Mouse (Mus musculus): ENCODE results near the gene Mafb.

The Mafb gene

DNA sequence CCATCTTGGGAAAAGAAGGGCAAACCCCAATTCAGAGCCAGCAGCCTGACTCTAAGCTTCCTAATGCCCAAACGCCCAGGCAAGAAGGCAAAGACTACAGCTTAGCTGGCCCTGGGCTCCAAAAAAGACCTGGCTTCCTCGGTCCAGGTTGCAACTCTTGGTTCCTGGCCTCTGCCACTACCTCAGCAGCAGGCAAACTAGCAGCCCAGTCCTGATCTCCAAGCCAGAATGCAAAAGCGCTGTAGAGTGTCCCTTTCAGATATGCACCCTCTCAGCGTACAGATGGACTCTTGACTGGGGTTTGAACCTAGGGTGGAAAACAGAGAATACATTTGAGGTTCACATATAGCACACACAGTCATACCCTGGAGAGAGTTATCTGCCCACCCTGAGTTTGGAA lies 3.7 kb downstream of the Mafb start:
- DNase-seq (ENCODE audit: low spot score), result no peak

DNA sequence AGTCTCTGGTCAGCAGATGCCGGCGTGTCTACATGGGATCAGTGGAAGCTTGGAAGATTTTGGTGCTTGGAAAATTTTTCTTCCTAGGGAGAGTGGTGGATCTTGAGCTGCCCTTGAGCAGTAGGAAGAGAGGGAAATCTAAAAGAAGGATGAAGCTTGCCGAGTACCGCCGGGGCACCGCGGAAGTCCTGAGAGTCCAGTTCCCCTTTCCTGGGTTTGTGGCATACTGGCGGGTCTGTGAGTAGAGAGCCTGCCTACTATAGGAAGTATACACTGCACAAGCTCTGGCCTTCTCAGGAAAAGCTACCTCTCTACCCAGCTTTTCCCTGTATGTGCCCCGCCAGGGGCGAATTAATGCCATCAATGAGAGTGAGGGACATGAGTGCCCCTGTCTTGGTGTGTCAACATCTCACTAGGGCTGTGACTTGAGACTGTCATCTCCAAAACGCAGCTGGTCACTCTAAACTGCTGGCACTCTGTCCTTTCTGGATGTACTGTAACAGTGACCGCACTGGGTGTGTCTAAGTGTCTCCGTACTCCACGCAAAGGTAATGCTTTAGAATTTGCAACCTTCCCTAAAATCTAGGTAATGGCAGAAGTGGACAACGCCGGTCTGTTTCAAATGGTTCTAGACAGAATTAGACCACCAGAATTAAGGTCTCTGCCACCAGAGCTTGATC lies 5.3 kb downstream of the Mafb start:
- no peak for DNase-seq (ENCODE audit: low spot score)

DNA sequence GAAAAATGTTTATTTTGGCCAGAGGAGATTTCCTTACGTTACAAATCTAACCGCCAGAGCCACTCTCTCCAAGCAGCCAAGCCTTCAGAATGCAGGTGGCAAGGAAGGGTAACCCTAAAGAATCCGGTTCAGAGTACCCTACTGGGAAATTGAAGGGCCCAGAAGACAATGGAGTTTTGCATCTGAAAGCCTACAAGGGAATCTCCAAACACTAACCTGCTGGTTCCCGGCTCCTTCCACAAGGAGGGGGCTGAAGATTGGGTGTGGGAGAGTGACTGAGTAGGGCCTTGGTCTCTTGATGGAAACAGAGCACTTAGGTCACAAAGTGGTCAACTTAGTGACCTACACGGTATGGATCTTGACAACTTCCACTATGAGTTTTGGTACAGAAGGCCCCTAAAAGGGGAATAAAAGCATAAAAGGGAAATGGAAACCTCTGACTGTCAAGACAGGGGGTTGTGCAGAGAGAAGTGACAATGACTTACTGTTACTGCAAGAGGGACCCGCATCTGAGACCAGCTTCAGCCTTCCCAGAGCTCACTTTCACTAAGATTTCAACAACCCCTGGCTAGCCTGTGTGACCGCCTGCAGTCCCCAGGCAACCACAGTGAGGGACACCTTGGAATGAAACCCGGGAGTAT lies 6.5 kb downstream of the Mafb start:
- no peak for DNase-seq (ENCODE audit: low spot score)

DNA sequence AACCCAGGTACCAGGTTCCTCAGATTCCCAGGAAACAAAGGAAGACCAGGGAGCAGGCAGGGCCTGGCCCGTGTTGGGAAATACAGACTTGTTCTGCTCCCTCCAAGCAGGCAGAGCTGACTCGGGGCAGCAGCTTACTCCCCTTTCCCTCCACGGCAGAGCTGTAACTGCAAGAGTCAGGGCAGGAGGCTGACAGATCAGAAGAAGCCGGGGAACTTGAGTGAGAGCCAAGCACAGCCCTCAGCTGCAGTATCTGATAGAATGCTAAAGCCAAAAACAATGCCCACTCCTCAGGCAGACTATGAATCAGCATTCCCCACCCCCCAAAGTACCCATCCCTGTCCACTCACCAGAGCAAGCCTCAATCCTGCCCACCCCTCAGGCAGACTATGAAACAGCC lies 8.0 kb downstream of the Mafb start:
- no peak for DNase-seq (ENCODE audit: low spot score)

DNA sequence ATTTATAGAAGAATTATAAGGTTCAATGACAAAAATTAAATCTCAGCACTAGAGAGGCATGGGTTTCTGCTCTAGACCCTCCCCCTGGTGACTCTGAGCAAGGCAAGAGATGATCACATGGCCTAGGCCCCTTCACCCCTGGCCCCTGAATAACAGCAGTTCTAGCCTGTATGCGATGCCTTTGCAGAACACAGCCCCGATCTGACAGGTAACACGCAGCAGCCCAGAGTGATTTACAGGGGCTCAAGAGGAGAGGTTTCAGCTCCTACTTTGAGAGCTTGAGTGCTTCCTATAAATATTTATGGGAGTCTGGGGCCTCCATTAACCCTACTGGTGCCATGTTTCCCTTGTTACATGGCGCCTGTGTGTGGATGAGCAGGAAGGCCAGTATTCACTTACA lies 9.4 kb downstream of the Mafb start:
- DNase-seq (ENCODE audit: low spot score), result no peak

DNA sequence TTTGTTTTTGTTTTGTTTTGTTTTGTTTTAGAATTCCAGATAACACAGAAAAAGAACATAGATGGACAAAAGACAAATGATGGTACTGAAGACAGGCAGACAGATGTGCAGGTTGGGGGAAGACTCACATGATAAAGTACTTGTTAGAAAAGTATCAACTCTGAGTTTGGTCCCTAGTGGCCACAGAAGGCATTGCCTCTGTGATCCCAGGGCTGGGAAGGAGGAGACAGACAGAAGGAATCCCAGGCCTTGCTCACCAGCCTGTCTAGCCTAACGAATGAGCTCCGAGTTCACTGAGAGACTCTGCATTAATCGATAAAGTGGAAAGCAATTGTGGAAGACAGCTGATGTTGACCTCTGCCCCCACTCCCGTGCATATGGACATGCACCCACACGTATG lies 10.7 kb downstream of the Mafb start:
- peak; percentile 66 for DNase-seq (ENCODE audit: low spot score)

DNA sequence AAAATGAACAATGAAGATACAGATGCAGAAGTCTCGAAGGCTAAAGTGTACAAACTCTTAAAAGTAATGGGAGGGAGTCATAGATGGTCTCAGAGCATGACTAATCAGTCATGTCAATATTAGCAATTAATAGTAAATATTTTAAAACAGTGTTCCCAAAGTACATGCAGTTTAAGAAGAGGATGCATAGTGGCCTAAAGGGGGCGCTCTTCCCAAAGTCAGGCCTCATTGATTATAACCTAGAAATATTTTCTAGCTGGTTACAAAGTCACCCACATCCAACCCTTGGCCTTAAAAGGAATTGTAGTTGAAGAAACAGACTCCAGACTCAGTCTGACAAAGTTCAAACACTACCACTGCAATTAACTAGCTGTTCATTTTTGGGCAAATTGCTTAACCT lies 12.5 kb downstream of the Mafb start:
- DNase-seq (ENCODE audit: low spot score), result no peak

DNA sequence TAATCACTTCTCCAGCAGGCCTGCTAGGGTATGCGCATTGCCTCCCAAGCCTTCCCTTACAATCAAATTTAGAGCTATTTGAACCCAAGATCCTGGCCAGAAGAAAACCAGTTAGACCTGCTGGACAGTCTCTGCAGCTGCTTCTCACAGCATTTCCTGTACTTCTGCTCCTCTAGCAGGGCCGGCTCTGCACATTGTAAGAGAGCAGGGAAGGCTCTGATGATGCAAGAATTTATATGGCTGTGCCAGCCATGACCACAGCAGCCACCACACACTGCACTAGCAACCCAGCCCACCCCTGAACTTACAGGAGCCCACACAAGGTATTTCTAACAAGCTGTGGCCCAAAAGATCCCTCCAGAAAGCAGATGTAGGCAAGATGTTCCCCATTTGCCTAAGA lies 13.3 kb downstream of the Mafb start:
- DNase-seq (ENCODE audit: low spot score), result no peak

DNA sequence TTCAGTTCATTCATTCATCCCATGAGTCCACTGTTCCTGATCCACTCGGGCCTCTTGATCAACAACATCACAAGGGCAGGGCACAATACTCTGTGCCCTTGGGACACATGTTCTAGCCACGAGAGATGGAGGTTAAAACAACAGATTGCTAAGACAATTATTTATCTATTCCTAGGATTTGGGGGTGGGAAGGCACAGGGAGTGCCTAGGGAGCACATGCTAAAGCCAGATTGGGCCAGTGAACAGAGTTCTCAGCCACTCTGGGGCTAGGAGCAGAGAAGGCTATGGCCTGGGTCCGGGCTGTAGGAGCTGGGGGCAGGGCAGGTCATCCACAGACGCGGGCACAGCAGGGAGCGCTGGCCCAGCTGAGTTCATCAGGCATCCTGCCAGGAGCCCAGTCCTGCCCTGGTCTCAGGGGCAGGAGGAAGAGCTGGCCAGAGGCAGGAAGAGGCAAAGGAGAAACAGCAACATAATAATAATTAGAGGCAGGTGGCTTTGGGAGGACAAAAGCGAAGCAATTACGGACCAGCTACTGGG lies 15.8 kb downstream of the Mafb start:
- no peak for DNase-seq (ENCODE audit: low spot score)

DNA sequence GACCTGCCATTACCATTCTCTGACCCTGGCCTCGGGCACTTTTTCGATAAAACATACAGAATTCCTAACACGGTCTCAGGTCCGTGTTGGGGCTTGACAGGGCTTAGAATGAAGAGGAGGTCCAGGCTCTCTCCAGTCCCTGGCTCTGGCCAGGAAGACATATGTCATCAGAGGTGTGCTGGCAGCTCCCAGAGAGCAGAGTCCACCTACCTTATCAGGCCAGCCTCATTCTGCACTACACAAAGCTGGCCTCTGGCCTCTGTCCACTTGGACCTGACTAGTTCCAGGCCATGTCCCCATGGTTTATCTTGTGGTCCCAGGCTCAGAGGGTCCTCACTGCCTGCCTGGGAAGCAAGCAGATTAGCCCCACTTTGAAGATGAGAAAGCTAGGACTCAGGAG lies 17.3 kb downstream of the Mafb start:
- DNase-seq (ENCODE audit: low spot score), result no peak

DNA sequence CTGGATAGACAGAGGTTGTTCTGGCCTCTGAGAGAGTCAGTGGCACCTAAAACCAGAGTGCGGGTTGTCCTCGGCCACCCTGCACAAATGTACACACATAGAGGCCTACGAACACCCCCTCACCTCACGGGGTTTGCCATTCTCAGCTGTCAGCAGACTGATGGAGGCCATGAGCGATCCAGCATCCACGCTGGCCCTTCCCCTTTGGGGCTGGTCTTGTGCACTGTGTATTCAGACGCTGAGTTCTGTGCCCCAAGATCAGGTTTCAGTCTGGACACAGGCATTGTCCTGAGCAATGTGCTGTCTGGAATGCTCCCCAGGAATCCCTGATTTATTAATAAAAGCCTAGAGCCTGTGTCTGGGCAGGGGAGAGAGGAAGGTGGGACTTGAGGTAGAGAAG lies 18.1 kb downstream of the Mafb start:
- no peak for DNase-seq (ENCODE audit: low spot score)

DNA sequence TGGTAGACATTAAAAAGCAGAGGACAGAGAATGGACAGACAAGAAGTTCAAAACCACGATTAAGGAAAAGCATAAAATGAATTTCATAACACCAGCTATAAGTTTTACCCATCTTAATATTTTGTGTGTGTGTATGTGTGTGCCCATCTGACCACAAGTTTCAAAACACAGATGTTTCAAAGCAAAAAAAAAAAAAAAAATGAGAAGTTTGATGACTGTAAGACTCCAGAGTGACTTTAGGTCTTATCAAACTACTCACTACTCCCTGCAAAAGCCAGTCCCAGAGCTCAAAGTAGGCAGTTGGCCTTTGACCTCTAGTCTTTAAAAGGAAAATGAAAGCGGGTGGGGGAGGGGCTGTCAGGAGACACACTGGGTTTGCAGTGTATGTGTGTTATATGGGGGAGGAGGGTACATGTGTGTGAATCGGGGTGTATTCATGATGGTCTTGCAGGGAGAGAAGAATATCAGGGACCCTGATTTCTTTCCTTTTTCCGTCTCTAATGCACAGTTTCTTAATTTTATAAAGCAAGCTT lies 18.7 kb downstream of the Mafb start:
- DNase-seq (ENCODE audit: low spot score), result no peak

DNA sequence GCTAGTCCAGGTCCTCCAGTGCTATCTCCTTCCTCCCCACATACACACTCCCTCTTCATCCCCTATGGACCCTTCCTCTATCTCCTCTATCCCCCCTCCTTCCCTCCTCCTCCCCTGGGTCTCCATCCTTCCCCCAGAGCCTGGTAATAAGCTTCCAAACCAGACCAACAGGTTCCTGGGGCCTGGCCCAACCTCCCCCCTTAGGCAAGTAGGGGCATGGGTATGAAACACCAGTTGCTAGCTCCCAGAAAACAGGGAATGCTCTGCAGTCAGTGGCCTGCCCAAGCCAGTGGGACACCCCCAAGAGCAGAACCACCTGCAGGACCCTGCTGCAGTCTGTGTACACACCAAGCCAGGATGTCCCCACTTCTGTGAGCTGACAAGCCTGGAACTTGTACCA lies 21.2 kb downstream of the Mafb start:
- DNase-seq (ENCODE audit: low spot score), result no peak

DNA sequence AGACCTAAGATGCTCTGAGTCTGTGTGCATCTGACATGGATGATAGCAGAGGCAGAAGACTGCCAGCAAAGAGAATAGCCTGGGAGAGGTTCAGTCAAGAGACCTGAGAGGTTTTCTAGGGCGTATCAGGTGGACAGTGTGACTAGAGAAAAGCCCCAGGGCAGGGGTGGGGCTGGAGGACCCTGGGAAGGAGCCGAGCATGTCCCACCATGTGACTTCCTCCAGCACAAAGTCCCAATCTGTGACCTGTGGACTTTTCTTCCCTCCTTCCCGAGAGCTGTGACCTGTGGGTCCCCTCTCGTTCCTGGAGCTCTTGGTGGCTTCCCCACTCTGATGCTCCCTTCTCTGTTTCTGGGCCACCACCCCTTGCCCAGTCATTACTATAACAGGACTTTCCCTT lies 26.7 kb downstream of the Mafb start:
- no peak for DNase-seq (ENCODE audit: low spot score)

DNA sequence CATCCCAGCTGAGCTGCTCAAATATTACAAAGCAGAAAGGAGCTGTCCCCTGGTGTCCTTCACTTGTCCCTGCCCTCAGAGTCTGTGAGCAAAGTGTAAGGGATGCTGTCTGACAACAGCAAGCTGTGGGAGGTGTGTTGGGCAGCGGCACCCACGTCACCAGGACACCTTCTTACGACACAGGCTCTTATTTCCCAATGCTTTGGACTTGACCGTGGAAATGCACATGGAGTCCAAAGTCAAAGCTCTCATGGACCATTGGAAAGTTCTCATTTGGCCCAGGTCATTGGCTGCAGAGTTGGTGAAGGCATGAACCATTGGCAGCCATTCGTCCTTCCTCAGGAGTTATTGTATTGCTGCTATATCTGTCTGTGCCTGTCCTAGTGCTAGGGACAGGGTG lies 27.3 kb downstream of the Mafb start:
- DNase-seq (ENCODE audit: low spot score), result no peak

DNA sequence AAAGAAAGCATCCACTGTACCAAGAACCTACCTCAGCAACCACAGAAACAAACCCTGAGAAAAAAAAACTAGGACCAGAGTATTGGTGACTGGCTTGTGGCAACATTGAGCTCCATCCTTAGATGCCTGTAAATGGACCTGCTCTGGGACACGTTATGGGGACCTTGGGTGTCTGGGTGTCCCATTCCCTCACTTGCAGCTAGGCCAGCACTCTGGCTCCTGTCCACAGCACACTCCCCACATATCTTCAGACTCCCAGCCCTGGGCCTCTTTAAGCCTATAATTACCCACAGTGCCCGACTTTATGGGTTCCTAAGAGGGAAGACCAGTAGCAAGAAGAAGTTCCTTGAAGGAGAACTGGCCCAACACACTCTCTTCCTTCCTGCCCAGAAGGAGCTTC lies 30.8 kb downstream of the Mafb start:
- no peak for DNase-seq (ENCODE audit: low spot score)

DNA sequence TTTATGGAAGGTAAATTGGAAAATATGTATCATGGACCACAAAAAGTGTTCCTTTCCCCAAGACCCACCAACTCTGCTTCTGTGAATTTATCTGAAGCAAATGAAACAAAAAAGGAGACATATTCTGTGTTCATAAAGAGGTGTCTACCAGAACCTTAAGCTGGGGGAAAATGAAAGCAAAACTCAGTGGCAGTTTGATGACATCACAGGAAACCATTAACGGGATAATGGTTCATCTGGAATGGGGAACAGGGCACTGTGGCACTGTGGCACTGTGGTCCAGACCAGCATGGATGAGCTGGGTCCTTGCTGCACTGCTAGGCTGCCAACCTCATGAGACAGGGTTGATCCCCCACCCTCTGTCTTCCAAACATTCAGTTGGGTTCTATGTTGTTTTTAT lies 31.8 kb downstream of the Mafb start:
- DNase-seq (ENCODE audit: low spot score), result no peak

DNA sequence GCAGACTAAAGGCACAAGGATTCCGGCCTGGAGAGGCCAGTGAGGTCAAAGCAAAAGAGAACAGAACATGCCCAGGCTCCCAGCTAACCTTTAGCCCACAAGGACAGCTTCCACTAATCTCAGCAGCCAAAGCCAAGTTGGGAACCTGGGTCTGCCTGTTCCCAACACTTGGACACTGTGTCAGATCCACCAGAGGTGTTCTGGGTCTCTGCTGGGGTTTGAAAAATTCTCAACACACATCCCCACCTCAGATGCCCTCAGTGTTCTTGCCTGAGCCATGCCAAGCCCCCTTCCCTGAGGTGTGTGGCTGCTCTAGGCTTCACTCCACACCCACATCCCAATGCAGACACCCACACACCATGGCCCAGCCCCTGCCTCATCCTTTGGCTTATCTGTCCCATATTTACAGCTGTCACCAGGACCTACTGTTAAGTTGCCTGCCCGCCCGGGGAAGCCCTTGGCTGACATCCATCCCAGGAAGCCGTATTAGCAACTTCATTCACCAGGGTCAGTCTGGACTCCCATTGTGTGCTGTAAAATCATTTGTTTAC lies 32.7 kb downstream of the Mafb start, which contains the start of gene Gm826:
TSS of gene Gm826 (minus strand) at position 52 of the 551 bp plus-strand sequence.
- no peak for DNase-seq (ENCODE audit: low spot score)

DNA sequence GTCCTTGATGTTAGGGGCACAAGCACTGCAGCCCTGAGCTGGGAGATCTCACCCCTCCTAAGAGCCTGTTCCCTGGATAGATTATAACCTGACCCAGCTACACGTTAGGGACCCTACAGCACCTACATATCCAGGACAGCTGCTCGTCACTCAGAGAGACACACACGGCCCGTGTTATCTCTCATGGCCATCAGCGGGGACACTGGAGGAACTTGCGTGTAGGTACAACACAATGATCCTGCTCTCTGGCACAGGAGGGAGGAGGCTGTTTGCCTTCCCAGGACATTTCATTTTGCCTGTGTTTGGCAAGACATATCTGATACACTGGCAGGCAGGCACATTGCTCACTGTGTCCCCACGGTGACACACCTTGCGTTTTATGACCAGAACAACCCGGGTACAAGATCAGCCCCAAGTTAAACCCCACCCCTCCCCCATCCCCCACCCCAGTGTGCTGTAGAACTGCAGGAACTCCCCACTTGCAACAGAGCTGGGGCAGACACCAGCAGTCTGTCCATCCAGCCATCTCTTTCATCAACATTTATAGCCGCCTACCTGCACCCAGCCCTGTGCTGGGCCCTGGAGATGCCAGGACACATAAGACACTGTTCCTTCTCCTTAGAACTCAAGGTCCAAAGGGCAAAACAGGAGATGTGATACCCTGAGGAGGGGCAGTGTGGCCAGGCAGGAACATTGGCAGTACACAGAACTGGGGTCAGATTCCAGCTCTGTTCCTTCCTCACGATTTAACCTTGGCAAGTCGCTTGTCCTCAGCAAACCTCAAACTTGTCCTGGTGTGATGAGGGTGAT lies 34.1 kb downstream of the Mafb start:
- no peak for DNase-seq (ENCODE audit: low spot score)

DNA sequence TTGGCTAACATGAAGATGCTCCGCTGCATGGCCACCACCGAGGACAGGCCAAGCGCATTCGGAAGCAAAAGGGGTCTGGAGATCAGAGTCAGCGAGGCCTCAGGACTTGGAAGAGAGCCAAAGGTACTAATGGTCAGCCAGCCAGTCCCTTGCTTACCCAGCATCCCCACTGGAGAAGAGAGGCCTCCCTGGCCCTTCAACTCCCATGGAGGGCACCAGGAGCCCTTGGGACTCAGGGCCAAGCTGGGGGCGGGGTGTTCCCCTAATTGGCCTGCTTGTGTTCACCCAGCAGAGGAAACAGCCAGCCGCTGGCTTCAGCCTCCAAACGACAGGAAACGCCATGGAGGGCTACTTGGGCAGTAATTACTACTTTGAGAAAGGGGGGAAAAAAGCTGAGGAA lies 38.0 kb downstream of the Mafb start:
- DNase-seq (ENCODE audit: low spot score), result peak; percentile 37

DNA sequence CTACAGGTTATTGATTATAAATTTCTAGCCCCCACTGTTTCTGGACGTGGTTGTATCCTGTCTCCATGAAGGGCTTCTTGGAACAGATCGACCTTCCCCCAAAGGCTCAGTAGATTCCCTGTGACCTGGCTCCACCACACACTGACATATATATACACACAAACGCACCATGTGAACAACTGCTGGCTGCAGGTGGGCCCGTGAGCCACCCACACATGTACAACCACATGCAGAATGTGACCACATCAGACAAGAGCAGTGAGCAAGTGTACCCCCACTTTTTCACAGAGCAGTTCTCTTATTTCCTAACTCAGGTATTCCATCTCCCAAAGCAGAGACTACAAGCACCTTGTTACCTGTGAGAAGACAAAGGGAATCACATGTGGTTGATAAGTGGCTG lies 39.1 kb downstream of the Mafb start:
- no peak for DNase-seq (ENCODE audit: low spot score)

DNA sequence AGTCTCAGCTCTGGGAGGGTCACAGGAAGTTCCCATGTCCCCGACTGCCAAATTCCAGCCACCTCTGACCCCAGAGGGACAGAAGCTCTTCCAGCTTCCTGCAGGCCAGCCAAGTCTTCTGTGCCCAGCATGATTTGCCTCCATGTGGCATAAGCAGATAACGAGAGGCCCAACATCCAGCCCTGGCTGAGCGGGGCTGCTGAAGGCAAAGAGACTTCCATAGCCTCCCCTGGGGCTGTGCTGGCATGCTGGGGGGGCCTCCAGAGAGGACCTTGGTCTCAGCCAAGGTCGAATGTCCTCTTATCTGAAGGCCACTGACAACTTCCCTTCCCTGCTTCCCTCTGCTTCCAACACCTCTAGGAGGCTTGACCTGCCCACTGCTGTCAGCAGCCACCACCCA lies 39.7 kb downstream of the Mafb start:
- DNase-seq (ENCODE audit: low spot score), result no peak
